ENCODE assay signal across 8 mouse cellular contexts in the genomic region with DNA sequence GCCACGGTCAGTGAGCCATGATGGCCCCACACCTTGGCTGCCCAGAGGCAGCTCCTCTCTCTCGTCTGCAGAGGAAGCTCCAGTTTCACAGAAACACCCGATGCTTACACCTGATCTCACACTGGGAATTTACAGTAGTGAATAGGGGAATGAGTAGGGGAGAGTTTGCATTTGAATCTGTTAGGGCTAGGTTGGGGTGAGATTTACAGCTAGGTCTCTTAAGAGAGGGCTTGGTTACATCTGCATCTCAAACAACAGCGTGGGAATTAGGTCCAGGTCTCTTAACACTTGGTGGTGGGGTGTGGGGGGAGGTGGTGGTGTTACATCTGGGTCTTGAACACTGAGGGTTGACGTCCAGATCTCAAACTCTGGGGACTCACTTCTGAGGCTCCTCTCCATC.
DNase-seq lines count a peak whose midpoint lies in the region; ATAC-seq and TF ChIP-seq lines count a peak whose summit lies in the region.

No protein-coding gene starts in this region.

- no peaks in the 10 kb centered on the region for H3K36me3 ChIP-seq in lung, embryonic 15.5 days
- H3K36me3 ChIP-seq in forebrain, embryonic 10.5 days (replicated peaks), result no peaks in the 10 kb centered on the region
- no peaks in the 10 kb centered on the region for H3K36me3 ChIP-seq in intestine, embryonic 14.5 days (ENCODE audit: control insufficient read depth, insufficient read depth, low read length)
- no peaks in the 10 kb centered on the region for H3K36me3 ChIP-seq in small intestine, adult 2 months (ENCODE audit: control insufficient read depth, insufficient read depth, low read length)

- H3K27ac ChIP-seq in lung, embryonic 15.5 days, result peak overlapping the region; percentile 97
- peak overlapping the region; percentile 90 for H3K27ac ChIP-seq in forebrain, embryonic 10.5 days
- peak overlapping the region; percentile 93 for H3K27ac ChIP-seq in intestine, embryonic 14.5 days (ENCODE audit: low read depth)
- H3K27ac ChIP-seq in small intestine, adult 2 months (ENCODE audit: insufficient read depth, low read depth, low read length), result peak overlapping the region; percentile 50

- H3K4me3 ChIP-seq in lung, embryonic 15.5 days, result no peak overlapping the region
- no peak overlapping the region for H3K4me3 ChIP-seq in forebrain, embryonic 10.5 days
- H3K4me3 ChIP-seq in intestine, embryonic 14.5 days (ENCODE audit: low read depth, low read length), result no peak overlapping the region
- H3K4me3 ChIP-seq in small intestine, adult 2 months (ENCODE audit: low read depth, low read length), result no peak overlapping the region

- TF ChIP-seq POLR2A in small intestine, adult 2 months (IDR thresholded peaks at IDR 0.05; ENCODE audit: low read depth, low read length), result no peak

- no peaks in the 10 kb centered on the region for H3K9me3 ChIP-seq in lung, embryonic 15.5 days
- H3K9me3 ChIP-seq in forebrain, embryonic 10.5 days, result no peaks in the 10 kb centered on the region
- H3K9me3 ChIP-seq in intestine, embryonic 14.5 days (ENCODE audit: control insufficient read depth, low read length), result no peaks in the 10 kb centered on the region

- no peak overlapping the region for H3K9ac ChIP-seq in lung, embryonic 15.5 days
- no peak overlapping the region for H3K9ac ChIP-seq in intestine, embryonic 14.5 days (ENCODE audit: low read length)

- no peak overlapping the region for H3K4me2 ChIP-seq in lung, embryonic 15.5 days
- peak overlapping the region; percentile 45 for H3K4me2 ChIP-seq in intestine, embryonic 14.5 days (ENCODE audit: low read length)

- intact Hi-C loops in left cerebral cortex, postnatal 25 days (cut with DNase I), result loop anchor here (5.0 kb wide), 1 partner anchor 242 kb away; no protein-coding TSS in a partner anchor

- no peak for TF ChIP-seq CTCF in small intestine, adult 2 months (IDR thresholded peaks at IDR 0.05; ENCODE audit: extremely low read depth, insufficient read length, insufficient replicate concordance, low read depth, low read length)

- WGBS in lung, embryonic 15.5 days, result 44% methylated on average over 5 of the region's 5 CpGs
- 26% methylated on average over 5 of the region's 5 CpGs for WGBS in forebrain, embryonic 10.5 days
- WGBS in intestine, embryonic 14.5 days, result 36% methylated on average over 5 of the region's 5 CpGs
- WGBS in small intestine, adult 2 months, result 67% methylated on average over 5 of the region's 5 CpGs

- H3K4me1 ChIP-seq in lung, embryonic 15.5 days, result peaks cover 35% of the 10 kb centered on the region
- peaks cover 54% of the 10 kb centered on the region for H3K4me1 ChIP-seq in forebrain, embryonic 10.5 days
- peaks cover 23% of the 10 kb centered on the region for H3K4me1 ChIP-seq in intestine, embryonic 14.5 days (replicated peaks; ENCODE audit: control insufficient read depth, insufficient read depth, low read length)
- peaks cover 5% of the 10 kb centered on the region for H3K4me1 ChIP-seq in small intestine, adult 2 months (ENCODE audit: control insufficient read depth, insufficient read depth, insufficient read length, low read length)

- no peak for ATAC-seq in lung, embryonic 15.5 days (ENCODE audit: borderline replicate concordance, extremely low read depth, low FRiP score, low TSS enrichment)
- ATAC-seq in intestine, embryonic 14.5 days (replicated peaks; ENCODE audit: low FRiP score, low TSS enrichment, low read depth), result no peak

- DNase-seq in lung, postnatal 14 days, result no peak
- no peak for DNase-seq in forebrain, embryonic 10.5 days (ENCODE audit: extremely low spot score, low spot score)
- no peak for DNase-seq in intestine, embryonic 14.5 days (ENCODE audit: low spot score)
- no peak for DNase-seq in thymus, postnatal 36 days
- no peak for DNase-seq in cerebellum, adult 9-10 months
- no peak for DNase-seq in left cerebral cortex, postnatal 25 days (ENCODE audit: low spot score in 2 of 2)

- no peaks in the 10 kb centered on the region for H3K27me3 ChIP-seq in lung, embryonic 15.5 days
- peaks cover 16% of the 10 kb centered on the region for H3K27me3 ChIP-seq in forebrain, embryonic 10.5 days (ENCODE audit: poor library complexity, severe bottlenecking)
- H3K27me3 ChIP-seq in intestine, embryonic 14.5 days (replicated peaks; ENCODE audit: control insufficient read depth, insufficient read depth, low read length), result no peaks in the 10 kb centered on the region
- H3K27me3 ChIP-seq in small intestine, adult 2 months (ENCODE audit: control insufficient read depth, insufficient read depth, low read length), result no peaks in the 10 kb centered on the region
